Mouse (Mus musculus) heart, postnatal 0 days (tissue): ENCODE data around the gene Ryr3.

Source experiments
- CTCF ChIP-seq: IDR thresholded peaks from 2 replicates; pipeline ENCODE4 v1.5.1; 2016; ENCODE audit warnings: antibody characterized with exemption, control low read depth, low read depth
- EP300 ChIP-seq: IDR thresholded peaks from 2 replicates; pipeline ENCODE4 v1.6.1; 2016; ENCODE audit warnings: antibody characterized with exemption, low read depth

- TF ChIP-seq EP300, result no peak
- TF ChIP-seq CTCF, result no peak
Observed at GRCm38 (mm10) chr2:112593322-112593721, 623.6 kb downstream of the Ryr3 start.
